Mouse (Mus musculus): ENCODE results near the gene Rbm34. TPM values are rescaled to one million over a fixed set of nuclear protein-coding genes. Genes with fewer than 3 reads are reported as not detected.
"Not testable (repeated sequence)": the region's sequence is repeated elsewhere in the genome, so short reads cannot be mapped to it uniquely, and the experiment has no call there.

Gene Rbm34
- 1 to 10 TPM; 3.7 to 4.3 TPM for total RNA-seq (2021)
- long read RNA-seq, experiment 1, partial matches to known transcripts: 0 of 4 reads
- long read RNA-seq, experiment 1, other reads (novel, unspliced or antisense): 0 of 4 reads
- long read RNA-seq, experiment 2, partial matches to known transcripts: 0 of 3 reads
- long read RNA-seq, experiment 2, other reads (novel, unspliced or antisense): 0 of 3 reads

- peak; percentile 89 for DNase-seq
Measured at GRCm38 (mm10) chr8:126970579-126971313, at the start of gene Rbm34. Rbm34 (minus strand) TSS chr8:126971071.

- no peak for DNase-seq
Measured at GRCm38 (mm10) chr8:127011668-127012067, 40.8 kb upstream of the Rbm34 start.

GRCm38 (mm10) chr8:126994506-126994905, 23.6 kb upstream of the Rbm34 start:
- no peak for DNase-seq

- no peak for DNase-seq
Measured at GRCm38 (mm10) chr8:126989363-126990153, 18.7 kb upstream of the Rbm34 start.

- no peak for DNase-seq
Measured at GRCm38 (mm10) chr8:126988346-126989006, 17.6 kb upstream of the Rbm34 start.

- DNase-seq: peak; percentile 44
Measured at GRCm38 (mm10) chr8:126986495-126986894, 15.6 kb upstream of the Rbm34 start.

GRCm38 (mm10) chr8:126980046-126980445, 9.2 kb upstream of the Rbm34 start:
- DNase-seq: no peak

- DNase-seq: peak; percentile 21
Measured at GRCm38 (mm10) chr8:126979091-126979920, 8.4 kb upstream of the Rbm34 start.

GRCm38 (mm10) chr8:126978535-126978934, 7.7 kb upstream of the Rbm34 start:
- DNase-seq: not testable (repeated sequence)

GRCm38 (mm10) chr8:126978028-126978427, 7.2 kb upstream of the Rbm34 start:
- no peak for DNase-seq

GRCm38 (mm10) chr8:126976608-126977348, 5.9 kb upstream of the Rbm34 start:
- no peak for DNase-seq

- no peak for DNase-seq
Measured at GRCm38 (mm10) chr8:126975706-126976105, 4.8 kb upstream of the Rbm34 start.

GRCm38 (mm10) chr8:126974511-126974910, 3.6 kb upstream of the Rbm34 start:
- DNase-seq: no peak

GRCm38 (mm10) chr8:126973686-126974265, 2.9 kb upstream of the Rbm34 start:
- no peak for DNase-seq

GRCm38 (mm10) chr8:126972649-126973048, 1.8 kb upstream of the Rbm34 start:
- no peak for DNase-seq

GRCm38 (mm10) chr8:126972102-126972501, 1.2 kb upstream of the Rbm34 start:
- no peak for DNase-seq

- DNase-seq: no peak
Measured at GRCm38 (mm10) chr8:126971314-126971664, 418 bp upstream of the Rbm34 start.

- no peak for DNase-seq
Measured at GRCm38 (mm10) chr8:126969546-126969945, 1.3 kb downstream of the Rbm34 start.

- DNase-seq: no peak
Measured at GRCm38 (mm10) chr8:126968107-126968506, 2.8 kb downstream of the Rbm34 start.

GRCm38 (mm10) chr8:126965246-126965645, 5.6 kb downstream of the Rbm34 start:
- no peak for DNase-seq

- DNase-seq: no peak
Measured at GRCm38 (mm10) chr8:126962871-126963270, 8.0 kb downstream of the Rbm34 start.

Data from gastrocnemius, postnatal 25 days (tissue).